In the genomic region with DNA sequence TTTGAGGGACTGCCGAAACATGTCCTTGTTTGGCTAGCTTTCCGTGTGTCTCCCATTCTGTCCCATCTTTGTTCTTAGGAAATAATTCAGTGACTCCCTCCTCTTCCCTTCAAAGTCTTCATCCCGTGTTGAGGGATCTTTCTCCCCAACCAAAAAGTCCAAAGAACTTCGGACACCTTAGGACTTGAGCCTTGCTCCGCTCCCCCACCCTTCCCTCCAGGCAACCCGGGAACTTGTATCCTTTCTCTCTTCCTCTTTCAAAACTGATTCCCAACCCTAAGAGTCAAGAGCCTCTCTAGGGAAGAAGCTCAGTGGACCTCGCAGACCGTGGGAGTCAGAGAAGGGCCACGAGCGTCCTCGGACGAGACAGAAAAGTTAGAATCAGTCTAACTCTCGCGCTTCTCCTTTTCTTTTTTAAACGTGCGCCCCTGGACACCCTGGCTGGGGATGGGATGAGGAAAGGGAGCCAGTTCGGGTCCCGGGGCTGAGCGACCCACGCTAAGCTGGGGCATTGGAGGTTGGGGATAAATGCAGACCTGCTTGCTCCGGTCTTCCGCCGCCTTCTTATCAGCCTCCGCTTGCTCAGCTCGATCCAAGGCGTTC, we compare ENCODE assay signal across 9 mouse cellular contexts. TPM values are rescaled to one million over a fixed set of nuclear protein-coding genes. Genes with fewer than 3 reads are reported as not detected.
DNase-seq lines count a peak whose midpoint lies in the region; ATAC-seq lines count a peak whose summit lies in the region.
"Had no signal": no experiment of that assay in that cellular context is flagged by ENCODE, and none has a peak within 500 bp of the region (broad histone marks: within the 10 kb centered on the region; RNA-seq: fewer than 3 reads in every experiment).

No protein-coding gene starts in this region.

- H3K36me3 ChIP-seq in hindbrain, embryonic 11.5 days (ENCODE audit: control insufficient read depth, insufficient read depth, low read length) = no peaks in the 10 kb centered on the region
- no peaks in the 10 kb centered on the region for H3K36me3 ChIP-seq in midbrain, embryonic 13.5 days
- H3K36me3 ChIP-seq: G1E had no signal

- no peak for ATAC-seq in hindbrain, embryonic 11.5 days (ENCODE audit: low FRiP score)
- no peak for ATAC-seq in midbrain, embryonic 13.5 days
- no peak for ATAC-seq in frontal cortex, adult (ENCODE audit: low TSS enrichment)

- peak overlapping the region; percentile 58 for H3K9ac ChIP-seq in hindbrain, embryonic 11.5 days (ENCODE audit: low read depth, low read length)
- H3K9ac ChIP-seq in midbrain, embryonic 13.5 days (replicated peaks) = peak overlapping the region; percentile 71

- peak overlapping the region; percentile 51 for H3K4me3 ChIP-seq in hindbrain, embryonic 11.5 days (ENCODE audit: low read depth, low read length)
- peak overlapping the region; percentile 52 for H3K4me3 ChIP-seq in midbrain, embryonic 13.5 days (replicated peaks)

- peak; percentile 29 for DNase-seq in kidney, adult 18-20 months
- no peak for DNase-seq in kidney, adult 11 months
- peak; percentile 32 for DNase-seq in ZHBTc4 (ENCODE audit: low read depth, low spot score)
- no peak for DNase-seq in hindbrain, embryonic 11.5 days (ENCODE audit: low spot score)
- DNase-seq in yolk sac, embryonic 10.5 days (ENCODE audit: low spot score) = no peak
- DNase-seq in spleen, postnatal 36 days (ENCODE audit: low spot score in 2 of 2) = no peak

- under 1% methylated on average over 26 of the region's 26 CpGs for WGBS in hindbrain, embryonic 11.5 days
- under 1% methylated on average over 26 of the region's 26 CpGs for WGBS in midbrain, embryonic 13.5 days

- H3K27ac ChIP-seq in hindbrain, embryonic 11.5 days (ENCODE audit: low read depth, low read length) = no peak overlapping the region; the same call in 1 of the 2 replicates
- H3K27ac ChIP-seq in midbrain, embryonic 13.5 days = no peak overlapping the region

- no peaks in the 10 kb centered on the region for H3K9me3 ChIP-seq in hindbrain, embryonic 11.5 days (ENCODE audit: control insufficient read depth, low read length)
- H3K9me3 ChIP-seq in midbrain, embryonic 13.5 days = no peaks in the 10 kb centered on the region

- H3K4me2 ChIP-seq in hindbrain, embryonic 11.5 days (replicated peaks; ENCODE audit: low read depth, low read length) = peak overlapping the region; percentile 93
- peak overlapping the region; percentile 91 for H3K4me2 ChIP-seq in midbrain, embryonic 13.5 days (replicated peaks)

- H3K4me1 ChIP-seq in hindbrain, embryonic 11.5 days (replicated peaks; ENCODE audit: control insufficient read depth, insufficient read depth, low read length) = peaks cover 7% of the 10 kb centered on the region
- H3K4me1 ChIP-seq in midbrain, embryonic 13.5 days (replicated peaks) = peaks cover 32% of the 10 kb centered on the region

- peaks cover 37% of the 10 kb centered on the region for H3K27me3 ChIP-seq in hindbrain, embryonic 11.5 days (ENCODE audit: control insufficient read depth, insufficient read depth, low read length)
- peaks cover 72% of the 10 kb centered on the region for H3K27me3 ChIP-seq in midbrain, embryonic 13.5 days

RNA-seq across cellular contexts. Expression of gene Tpm1, which starts 0.6 kb away (rescaled TPM):
- polyA plus RNA-seq in hindbrain, embryonic 11.5 days (2014; fragmentation: Nextera tagmentation; extraction: Ambion mirVana) = 323 and 385 TPM in 2 replicates
- 115 and 118 TPM in 2 replicates for polyA plus RNA-seq in midbrain, embryonic 13.5 days (2015; fragmentation: Nextera tagmentation; extraction: Ambion mirVana)

Comparison
In these comparisons a context has a peak if more than half of its experiments do, and no peak if none do; other contexts are left out.
1. DNase-seq: peak in kidney, adult 18-20 months (single experiment) and ZHBTc4 (single experiment); none in kidney, adult 11 months (single experiment), hindbrain, embryonic 11.5 days (single experiment), yolk sac, embryonic 10.5 days (single experiment) and spleen, postnatal 36 days (0 of 2).